Mouse (Mus musculus): ENCODE measurements at regions not wholly inside any gene's neighbourhood (a gene's known extent, or its start where the extent isn't known, plus 50 kb on each side); places are given as distances from the start of the nearest gene placed in this dataset.

DNA sequence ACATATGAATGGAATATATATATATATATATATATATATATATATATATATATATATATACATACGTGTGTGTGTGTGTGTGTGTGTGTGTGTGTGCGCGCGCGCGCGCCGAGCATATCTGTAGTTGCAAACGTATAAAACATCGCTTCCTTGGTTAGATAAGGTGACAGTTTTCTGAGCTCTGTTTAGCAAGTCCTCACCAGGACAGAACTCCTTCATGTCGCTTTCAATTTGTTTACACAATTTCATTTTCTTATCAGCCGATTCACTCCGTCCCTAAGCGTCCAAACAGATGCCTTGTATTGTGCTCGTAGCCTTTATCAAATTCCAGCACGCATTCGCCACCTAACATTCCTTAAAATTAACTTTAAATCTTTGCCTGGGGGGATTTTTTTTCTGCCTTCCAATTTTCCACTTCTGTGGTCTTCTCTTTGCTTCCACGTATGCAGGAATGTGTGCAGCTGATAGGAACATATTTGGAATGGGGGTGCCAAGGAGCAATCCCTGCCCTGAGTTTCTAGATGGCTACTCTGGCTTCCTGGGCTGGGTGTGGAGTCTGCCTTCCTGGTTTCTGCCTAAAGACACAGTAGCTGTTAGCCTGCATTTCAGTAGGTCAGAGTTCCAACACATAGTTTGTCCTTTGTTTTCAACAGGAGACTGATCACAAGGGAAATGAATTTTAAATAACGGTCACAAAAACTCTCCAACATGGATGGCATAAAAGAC, 575.7 kb downstream of the Robo2 start:
- DNase-seq, result no peak
- intact Hi-C loops (cut with DNase I), result no loop called here

DNA sequence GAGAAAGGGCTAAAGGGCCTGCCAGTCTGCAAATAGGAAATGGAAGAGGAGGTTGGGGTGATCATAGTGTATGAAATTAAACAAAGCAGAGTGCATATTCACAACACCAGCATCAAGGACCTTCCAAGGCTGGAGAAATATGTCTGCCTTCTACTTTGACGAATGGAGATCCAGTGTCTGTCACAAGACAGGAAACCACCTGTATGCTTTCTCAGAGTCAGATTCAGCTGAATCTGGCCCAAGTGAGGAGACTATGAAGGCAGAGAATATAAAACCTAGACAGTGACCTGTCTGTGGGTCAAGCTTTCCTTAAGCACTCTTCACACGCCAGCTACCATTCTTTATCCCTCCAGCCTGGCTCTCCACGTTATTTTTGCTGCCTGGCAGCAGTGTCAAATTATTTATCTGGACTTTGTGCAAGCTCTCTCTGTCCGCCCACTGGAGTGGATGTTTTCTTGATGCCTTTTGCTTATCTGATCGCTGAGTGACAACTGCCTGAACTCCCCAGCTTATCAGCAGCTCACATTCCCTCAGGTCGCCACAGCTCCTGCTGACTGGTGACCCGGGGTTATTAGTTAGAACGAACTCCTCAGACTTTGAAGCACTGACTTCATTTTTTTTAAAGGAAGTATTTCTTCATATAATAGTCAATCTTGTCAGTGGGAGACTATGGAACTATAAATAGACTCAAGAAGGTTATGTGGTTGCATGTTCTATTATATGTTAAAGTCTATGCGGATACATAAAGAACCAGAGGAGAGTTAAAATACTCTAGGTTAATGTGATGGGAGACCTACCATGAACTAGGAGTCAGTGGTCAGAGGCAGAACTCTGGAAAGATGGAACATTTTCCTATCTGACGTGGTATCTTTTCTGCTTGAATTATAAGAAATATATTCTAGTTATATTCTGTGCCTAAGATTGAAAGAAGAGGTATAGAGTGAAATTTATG, 590.0 kb downstream of the Robo2 start:
- DNase-seq, result no peak
- intact Hi-C loops (cut with DNase I), result no loop called here

DNA sequence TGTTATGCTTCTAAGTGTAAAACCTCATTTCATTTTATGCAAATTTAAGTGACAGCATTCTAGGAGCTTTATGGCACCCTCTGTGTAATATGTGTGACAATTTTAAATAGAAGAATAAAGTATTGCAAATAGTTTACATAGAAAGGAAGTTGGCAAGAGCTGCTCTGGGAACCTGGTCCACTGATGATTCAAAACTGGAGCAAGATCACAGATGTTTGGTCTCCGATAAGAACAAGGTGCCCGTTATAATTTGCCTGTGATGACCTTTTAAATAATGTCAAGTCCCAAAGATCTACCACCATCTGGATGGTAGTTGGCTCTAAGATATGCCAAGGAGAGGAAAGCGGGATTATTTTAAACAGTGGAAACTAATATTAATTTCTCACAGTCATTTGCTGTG, 607.1 kb downstream of the Robo2 start:
- DNase-seq, result no peak
- intact Hi-C loops (cut with DNase I), result no loop called here

DNA sequence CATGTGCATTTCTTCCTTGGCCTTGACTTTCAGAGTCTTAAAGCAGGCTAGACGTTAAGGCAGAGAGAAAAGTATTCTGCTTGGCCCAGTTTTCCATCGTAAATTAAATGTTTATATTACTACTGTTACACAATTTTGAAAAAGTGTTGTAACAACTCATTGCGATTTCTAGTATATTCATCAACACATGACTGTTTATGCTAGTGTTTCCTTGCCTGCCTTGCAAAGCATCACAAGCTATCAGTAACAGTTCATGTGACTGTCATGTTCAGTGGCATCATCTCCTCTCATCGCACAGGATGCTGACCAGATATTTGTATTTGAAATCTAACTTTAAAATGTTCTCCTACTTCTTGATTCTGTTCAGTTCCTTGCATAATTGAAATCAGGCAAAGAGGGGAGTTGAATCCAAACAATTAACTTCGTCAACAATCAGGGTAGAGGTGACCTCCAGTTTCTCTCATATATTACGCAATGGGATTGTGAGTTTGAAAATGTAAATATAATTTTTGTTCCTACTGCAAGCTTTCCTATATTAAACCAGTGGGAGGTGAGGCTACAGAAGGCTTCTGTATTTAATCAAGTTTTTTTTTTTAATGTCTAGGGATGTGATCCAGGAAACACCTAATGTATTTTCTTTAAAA, 615.0 kb downstream of the Robo2 start:
- intact Hi-C loops (cut with DNase I), result no loop called here
- DNase-seq, result no peak

DNA sequence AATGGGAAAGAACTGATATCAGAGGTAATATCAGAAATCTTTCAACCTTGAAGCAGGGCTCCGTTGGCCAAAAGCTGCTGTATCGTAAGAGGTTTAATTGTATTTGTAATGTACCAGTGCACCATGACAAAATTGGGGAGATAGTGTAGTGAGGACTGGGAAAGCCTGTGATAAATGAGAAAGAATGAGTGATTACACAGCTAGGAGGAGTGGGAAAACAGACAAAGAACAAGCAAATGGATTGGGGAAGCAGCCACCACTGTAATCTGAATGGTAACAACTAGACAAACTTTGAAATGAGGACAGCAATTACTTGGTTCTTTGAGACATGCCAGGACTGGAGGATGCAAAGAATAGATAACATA, 626.6 kb downstream of the Robo2 start:
- DNase-seq, result no peak
- intact Hi-C loops (cut with DNase I), result no loop called here

DNA sequence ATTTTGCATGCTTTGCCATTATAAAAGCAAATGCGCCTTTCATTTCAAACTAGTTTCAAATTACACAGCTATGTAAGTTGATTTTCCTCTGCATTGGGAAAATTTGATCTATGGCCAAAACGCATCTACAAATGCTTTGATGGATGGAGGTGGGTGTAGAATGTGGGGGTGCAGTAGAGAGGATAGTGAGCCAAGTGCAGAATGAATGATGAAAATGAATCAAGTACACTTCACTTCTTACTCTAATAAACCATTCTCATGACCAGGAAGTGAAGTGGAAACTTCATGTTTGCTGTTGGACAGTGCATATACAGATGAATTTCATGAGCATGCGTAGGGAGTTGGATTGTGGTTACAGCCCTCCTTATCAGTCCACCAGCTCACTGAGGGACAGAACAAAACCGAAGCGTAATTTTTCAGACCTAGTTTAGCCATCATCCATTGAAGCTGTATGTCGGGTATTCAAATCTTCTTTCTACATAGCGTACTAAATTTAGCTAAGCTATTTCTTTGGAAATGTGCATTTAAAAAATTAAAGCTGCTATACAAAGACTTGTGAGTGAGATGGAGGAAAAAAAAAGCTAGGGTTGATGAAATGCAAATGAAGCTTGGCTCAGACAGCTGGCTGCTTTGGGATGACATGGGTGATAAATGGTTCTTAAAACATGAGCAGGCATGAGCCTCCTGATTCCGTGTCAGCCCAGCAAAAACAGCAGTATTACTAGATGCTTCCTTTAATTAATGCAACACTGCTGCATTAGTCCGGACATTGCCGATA, 627.1 kb downstream of the Robo2 start:
- DNase-seq, result no peak
- intact Hi-C loops (cut with DNase I), result no loop called here

DNA sequence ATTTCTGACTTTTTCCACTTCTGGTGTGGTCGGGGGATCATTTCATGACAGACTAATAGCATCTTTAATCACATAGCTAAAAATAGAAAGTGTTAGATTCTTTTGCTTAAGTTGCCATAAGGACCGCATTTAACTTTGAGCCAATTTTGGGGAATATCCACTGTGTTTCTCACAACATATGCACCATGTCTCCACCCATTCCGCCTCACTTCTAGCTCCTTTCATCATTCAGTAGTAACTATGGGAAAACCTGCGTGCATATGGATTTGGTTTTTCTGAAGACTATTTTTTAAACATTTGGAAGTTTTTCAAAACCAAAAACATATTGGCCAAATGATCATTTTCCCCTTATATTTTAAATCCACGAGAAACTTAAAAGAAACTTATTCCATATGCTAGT, 639.2 kb downstream of the Robo2 start:
- DNase-seq, result no peak
- intact Hi-C loops (cut with DNase I), result no loop called here

DNA sequence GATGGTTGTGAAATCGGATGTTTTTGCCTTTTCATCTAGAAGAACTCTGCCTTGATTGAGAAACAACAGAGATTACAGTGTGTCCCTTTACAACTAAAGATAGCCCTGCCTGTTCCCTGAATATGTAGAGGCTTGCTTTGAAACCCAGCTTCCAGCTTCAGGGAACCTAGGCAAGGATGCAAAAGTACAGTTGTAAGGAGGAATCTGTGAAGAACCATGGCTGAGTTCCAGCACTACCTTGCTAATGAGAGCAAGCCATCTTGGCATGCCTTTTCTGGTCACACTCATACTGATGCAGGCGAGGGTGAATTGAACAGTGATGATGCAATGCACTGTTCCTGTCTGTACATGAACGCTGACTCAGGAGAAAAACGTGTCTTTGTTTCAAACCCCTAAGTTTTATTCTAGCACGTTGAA, 641.2 kb downstream of the Robo2 start:
- intact Hi-C loops (cut with DNase I), result no loop called here
- no peak for DNase-seq

DNA sequence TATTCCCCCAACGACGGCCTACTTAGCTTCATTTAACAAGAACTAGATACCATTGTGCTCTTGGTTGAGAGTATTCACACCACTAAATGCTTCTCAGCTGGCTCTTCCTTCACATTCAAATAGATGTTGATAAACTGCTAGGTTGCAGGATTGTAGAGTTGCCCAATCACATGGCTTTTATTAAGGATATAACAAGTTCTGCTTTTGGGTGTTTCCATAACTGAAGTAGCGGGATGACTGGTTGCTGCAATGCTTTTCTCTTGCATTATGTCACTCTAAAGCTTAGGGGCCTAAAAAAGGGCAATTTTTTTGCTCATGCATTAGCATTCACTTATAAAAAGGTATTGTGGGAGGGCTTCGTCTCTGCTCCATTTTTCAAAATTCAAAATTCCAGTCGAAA, 641.9 kb downstream of the Robo2 start:
- intact Hi-C loops (cut with DNase I), result no loop called here
- DNase-seq, result no peak

DNA sequence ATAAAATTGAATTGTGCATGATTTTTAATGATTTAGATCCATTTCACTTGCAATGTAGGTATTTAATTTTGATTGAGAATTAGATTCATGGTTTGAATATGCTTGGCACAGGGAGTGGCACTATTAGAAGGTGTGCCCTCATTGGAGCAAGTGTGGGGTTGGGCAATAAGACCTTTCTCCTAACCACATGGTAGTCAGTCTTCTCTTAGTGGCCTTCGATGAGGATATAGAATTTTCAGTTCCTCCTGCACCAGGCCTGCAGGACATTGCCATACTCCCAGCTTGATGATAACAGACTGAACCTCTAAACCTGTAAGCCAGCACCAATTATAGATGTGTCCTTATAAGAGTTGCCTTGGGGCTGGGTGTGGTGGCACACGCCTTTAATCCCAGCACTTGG, 642.9 kb downstream of the Robo2 start:
- DNase-seq, result no peak
- intact Hi-C loops (cut with DNase I), result no loop called here

DNA sequence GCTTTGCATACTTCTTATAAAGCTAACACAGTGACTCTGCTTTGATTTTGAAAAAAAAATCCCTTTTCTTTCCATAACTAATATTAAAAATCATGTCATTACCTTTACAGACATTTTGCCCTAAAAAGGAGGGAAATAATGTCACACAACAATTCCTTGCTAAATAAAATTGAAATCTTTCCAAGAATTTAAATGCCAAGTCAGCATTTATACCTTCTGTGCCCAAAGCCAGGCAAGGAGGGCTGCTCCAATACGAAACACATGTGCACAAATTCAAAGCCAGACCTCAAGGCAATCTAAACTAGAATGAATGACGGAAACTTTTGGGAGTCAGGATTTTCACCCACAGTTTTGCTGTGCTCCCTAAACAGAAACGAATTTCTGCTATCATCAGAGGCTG, 646.4 kb downstream of the Robo2 start:
- intact Hi-C loops (cut with DNase I), result no loop called here
- no peak for DNase-seq

DNA sequence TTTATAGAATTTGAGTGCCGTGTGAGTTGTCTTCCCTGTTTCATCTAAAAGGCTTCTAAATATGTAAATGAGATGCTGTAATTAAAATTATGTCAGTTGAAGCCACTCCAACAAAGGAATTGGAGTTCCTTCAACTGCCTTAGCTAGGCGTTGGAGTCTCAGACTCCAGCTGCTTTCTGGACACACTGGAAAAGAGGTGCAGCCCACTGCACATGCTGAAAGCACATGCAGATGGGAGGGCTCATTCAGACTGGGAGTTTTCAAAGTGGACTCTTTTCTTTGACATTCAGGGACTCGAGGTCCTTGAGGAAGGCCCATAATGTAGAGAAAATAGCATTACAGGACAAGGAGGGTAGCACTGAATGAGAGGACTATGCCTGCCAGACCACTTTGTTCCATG, 650.7 kb downstream of the Robo2 start:
- DNase-seq, result no peak

DNA sequence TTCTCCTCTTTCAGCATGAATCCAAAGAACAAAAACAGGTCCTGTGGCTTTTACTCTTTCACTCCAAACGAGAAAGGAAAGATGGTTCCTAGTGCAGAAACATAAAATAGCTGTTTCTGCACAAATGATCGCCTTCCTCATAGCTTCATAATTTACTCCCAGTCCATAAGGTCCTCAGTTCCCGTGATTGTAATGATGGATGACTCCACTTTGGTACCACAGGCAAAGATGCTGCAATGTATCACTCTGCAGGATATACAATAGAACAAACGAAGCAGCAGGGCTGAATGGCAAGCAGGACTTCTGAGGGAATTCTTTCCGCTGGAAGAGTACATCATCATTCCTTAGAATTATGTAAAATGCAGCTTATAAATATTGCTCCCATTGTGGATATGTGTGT, 652.8 kb downstream of the Robo2 start:
- intact Hi-C loops (cut with DNase I), result no loop called here
- no peak for DNase-seq

More for the DNA sequence above, 650.7 kb downstream of the Robo2 start:
- intact Hi-C loops (cut with DNase I), result no loop called here

DNA sequence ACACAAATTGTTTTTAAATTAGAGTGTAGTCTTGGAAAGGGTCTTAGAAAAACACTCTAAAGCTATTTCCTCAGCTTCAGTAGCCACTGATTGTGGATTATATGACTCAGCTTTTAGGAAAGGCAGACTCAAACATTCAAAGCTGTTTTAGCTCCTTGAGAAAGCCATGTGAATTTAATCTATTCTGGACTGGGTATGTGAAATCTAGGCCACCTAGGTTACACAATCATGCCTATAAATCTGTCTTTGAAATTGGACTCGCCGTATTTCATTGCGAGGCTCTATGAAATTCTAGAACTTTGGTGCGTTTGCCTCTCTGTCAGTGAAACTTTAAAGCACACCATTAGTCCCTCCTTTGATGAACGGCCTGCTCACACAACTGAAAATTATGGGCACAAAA, 657.3 kb downstream of the Robo2 start:
- intact Hi-C loops (cut with DNase I), result no loop called here
- DNase-seq, result no peak

DNA sequence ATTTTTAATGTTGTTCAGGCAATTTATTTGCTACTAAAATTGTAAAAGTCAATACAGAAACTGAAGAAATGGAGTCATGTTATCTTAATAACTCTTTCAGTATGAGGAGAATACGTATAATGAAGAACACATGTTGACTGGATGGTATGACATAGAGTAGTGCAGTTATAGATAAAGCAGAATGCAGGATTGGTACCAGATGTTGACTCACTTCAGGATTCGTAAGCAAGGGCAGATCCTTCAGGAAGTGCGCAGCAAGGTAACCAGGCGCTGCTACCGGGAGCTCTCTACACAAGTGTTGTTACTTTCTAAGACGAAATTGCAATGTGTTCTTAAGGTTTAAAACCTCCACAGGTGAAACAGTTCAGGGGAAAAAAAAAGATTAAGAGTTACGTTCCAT, 683.3 kb downstream of the Robo2 start:
- no peak for DNase-seq
- intact Hi-C loops (cut with DNase I), result no loop called here

DNA sequence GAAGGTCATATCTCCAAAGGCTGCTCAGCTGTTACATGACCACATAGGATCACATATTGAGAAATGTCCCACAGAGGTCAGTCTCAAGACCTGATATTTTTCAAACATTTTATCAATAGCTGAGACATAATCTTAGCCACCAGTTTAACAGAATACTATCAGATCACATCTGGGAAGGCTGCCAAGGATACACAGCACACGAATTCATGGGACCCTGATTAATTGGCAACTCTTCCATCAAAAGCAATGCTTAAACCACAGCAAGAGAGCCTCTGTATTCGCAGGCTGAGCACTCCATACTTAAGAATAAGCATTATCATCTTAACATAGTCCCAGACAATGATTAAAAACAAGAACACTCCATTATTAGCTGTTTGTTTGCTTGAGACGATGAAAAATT, 691.9 kb downstream of the Robo2 start:
- intact Hi-C loops (cut with DNase I), result no loop called here
- no peak for DNase-seq

DNA sequence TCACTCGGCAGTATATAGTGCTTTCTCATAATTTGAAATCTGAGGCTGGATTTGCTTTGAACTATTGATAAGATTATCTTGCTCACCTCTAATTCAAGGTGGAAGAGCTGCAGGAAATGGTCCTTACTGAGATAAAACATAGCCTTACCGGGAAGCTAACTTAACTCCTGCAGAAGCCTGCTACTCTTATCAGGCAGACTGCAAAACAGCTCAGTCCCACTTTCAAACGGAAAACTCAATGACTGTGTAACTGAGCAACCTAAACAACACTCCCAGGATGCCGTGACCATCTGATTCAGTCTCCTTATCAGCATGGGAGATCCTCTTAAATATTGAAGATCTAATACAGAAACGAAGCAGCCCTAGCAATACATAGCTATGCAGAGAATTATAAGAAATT, 695.3 kb downstream of the Robo2 start:
- intact Hi-C loops (cut with DNase I), result no loop called here
- no peak for DNase-seq

DNA sequence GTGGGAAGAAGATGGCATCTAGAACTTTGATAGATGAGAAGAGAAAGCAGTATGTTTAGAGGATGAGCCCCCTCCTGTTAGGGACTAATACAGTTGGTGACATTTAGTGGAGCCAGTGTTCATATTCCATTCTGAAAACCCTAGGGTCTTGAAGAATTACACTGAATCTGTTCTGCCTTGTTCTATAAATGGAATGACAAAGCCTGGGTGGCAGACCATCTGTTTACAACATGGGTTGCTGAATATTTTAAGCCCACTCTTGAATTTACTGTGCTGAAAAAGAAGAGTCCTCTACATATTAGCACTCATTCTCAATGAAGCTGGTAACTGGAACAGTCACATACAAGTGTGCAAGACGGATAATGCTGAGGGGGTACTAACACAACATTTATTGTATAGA, 704.6 kb downstream of the Robo2 start:
- intact Hi-C loops (cut with DNase I), result no loop called here
- DNase-seq, result no peak

DNA sequence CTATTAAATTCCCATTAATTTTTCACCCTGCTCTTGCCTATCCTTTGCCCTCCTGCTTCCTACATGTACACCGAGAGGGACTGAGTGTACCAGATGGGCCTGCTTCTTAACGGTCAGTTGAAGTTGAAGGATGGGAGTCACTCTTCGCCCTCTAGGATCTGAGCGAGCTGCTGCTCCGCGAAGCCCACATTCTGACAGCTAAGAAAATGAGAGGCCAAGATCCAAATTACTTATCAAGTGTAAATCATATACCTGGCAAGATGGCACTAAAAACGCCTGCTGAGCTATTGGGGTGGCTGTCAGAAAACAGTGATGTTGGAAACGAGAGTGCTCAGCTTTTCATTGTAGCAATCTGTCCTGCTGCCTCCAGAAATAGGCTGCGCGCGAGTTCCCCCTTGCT, 722.4 kb downstream of the Robo2 start:
- intact Hi-C loops (cut with DNase I), result no loop called here
- DNase-seq, result no peak

DNA sequence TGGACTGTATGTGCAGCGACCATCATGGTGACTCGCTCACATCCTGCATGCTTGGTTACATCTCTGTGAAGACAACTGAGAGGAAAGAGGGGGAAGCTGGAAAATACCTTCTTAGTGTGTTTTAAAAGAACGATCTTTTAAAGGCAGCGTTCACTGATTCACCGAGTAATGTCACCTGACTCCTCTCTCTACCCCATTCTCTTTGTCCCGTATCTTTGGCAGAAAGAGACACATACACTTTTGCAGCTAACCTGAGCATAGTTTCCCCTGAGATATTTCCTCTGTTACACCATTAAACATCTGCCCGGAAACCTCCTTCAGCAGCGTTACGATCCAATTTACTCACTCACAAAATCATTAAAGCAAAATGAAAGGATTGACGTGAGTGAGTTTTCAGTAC, 731.8 kb downstream of the Robo2 start:
- DNase-seq, result no peak
- intact Hi-C loops (cut with DNase I), result no loop called here

DNA sequence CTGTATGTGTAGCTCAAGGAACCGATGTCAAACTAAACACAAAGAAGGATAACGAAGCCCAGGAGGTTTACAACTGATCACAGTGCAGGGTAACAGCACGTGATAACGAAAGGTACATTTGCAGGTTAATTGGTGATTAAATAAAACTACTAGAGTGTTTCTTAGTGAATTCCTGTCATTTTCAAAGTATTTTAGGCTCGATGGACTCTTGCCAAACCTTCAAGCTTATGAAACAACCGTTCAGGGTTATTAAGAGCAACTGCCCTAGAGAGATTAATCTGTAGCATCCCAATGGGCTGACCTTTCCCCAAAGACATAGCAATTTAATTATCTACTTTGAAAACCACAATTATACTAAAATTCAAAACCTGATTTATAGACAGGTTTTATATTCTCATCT, 741.1 kb downstream of the Robo2 start:
- no peak for DNase-seq
- intact Hi-C loops (cut with DNase I), result no loop called here
